Mouse (Mus musculus) regulatory T cell (primary cell): Measurements from ENCODE around the gene Glod4.

Experiments
- in situ Hi-C: fragments of 300-600 bp; cut with MboI, MseI; formaldehyde crosslinking; loops from one replicate; pipeline ENCODE4 v1.15.1; 2025; ENCODE audit warnings: high pct_unique_total_duplicates

Glod4 gene

GRCm38 (mm10) chr11:76088506-76088905, 155.0 kb downstream of the Glod4 start:
- in situ Hi-C loops = loop anchor here (5.0 kb wide), 1 partner anchor 84 kb away; no protein-coding TSS in a partner anchor

DNA sequence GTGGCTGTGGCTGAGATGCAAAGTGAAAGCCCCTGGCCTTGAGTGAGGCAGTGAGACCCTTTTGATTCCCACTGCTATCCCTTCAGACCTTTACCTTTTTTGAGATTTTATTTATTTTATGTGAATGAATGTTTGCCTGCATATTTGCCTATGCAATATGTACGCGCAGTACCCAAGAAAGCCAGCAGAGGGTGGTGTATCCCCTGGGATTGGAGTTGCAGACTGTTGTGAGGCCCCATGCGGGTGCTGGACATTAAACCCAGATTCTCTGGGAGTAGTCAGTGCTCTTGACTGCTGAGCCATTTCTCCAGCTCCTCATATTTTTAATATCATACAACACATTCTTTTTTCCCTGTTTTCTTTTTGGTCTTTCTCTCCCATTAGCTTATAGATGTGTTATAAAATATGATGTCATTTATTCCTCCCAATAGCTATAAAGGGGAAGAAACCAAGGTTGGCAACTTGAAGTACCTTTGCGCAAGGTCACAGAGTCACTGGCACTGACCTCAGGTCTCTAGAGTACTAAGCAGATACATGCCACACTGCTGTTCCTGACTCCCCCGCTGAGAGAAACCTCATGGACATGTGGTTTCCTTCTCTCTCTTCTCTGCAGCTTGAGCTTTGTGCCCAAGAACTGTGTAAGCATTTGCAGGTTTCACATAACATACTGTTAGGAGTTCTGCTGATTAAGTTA, 157.5 kb downstream of the Glod4 start:
- in situ Hi-C loops = loop anchor here (5.0 kb wide), 1 partner anchor 86 kb away; no protein-coding TSS in a partner anchor

DNA sequence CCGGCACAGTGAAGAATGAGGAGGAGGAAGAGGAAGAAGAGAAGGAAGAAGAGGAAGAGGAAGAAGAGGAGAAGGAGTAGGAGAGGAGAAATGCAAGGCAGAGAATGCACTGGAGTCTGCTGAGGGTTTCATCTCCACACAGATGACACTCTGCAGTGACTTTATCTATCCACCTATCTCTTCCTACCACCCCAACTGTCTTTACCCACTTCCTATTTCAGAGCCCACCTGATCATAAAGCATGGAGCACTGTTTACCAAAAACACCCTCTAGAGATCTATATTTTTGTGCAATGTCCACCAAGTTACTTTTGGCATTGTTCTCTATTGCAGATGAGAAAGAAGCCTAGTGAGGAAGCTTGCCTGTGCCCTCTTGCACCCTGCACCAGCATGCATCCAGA, 158.6 kb downstream of the Glod4 start:
- in situ Hi-C loops = loop anchor here (5.0 kb wide), 1 partner anchor 87 kb away; no protein-coding TSS in a partner anchor

DNA sequence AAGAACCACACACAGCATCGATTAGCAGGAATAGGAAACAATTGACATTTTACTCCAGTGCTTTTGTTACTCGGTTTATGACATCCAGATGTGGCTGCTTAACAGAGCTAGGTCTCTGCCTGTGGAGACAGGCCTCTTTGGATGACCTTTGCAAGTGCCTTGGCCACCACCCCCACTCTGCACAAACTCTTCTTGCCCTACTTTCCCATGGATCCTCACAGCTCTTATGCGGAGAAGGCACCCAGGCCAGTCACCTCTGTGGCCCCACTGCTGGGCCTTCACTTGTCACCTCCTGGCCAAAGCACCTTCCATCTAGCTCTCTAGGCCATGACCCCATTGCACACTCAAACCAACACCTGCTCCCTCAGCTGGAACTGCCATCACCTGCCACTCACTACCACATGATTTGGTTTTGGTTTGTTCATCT, 159.6 kb downstream of the Glod4 start:
- in situ Hi-C loops = no loop called here

DNA sequence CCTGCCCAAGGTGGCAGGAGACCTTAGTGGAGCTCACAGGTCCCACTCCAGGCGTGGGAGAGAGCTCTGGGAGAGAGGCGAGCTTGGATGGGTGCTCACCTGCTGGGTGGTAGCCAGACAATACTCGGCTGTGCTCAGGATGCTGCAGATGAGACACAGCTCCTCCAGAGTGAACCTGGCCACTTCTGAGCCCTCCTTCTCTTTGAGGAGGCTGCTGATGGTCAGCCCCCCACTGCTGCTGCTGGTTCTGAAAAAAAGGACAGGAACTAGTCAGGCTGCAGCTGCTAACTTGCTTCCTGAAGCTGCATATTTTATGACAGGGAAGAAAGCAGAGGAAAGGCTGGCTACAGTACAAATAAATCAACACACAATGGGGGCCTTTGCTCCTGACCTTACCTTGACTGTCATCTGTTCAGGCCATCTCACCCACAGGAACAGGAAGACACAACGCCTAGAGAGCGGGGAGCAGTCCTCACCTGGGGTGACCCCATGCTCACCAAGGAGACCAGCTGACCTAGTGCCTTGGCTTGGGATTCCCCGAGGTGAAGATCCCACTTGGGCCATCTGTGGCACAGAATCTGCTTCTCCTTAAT, 162.4 kb downstream of the Glod4 start:
- in situ Hi-C loops = no loop called here

- in situ Hi-C loops = no loop called here
Measured at GRCm38 (mm10) chr11:76080293-76080692, 163.2 kb downstream of the Glod4 start.

- in situ Hi-C loops = no loop called here
Measured at GRCm38 (mm10) chr11:76077341-76077740, 166.2 kb downstream of the Glod4 start.

GRCm38 (mm10) chr11:76074296-76075093, 169.0 kb downstream of the Glod4 start:
- in situ Hi-C loops = no loop called here
